Mouse (Mus musculus) adrenal gland, adult (tissue): ENCODE results near the gene Ccnt1.
"Not testable (repeated sequence)": the region's sequence is repeated elsewhere in the genome, so short reads cannot be mapped to it uniquely, and the experiment has no call there.

Source experiments
- DNase-seq, 2 experiments: peaks; one replicate each; pipeline ENCODE4 v3.0.0; 2022 to 2023; ENCODE audit warnings: low spot score in 1 of 2; ENCODE audit not compliant: inconsistent age in 2 of 2

Ccnt1 gene

DNA sequence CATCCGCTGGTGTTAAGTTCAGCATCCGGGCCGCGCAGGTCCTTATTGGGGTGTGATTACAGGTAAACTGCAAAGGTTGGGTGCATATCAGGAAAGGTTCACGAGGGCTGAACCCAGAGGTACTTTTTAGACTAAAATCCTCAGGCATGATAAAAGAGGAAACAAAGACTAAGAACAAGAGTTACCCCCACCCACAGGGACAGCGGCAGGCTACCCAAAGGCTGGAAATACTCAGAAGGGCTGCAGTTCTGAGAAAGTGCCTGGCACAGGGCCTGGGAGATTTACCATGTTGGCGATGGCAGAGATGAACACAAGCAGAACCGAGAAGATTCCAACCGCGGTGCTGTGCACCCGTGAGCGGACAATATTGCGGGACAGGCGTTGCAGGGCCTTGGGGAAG, 25.9 kb upstream of the Ccnt1 start:
- DNase-seq = no peak

DNA sequence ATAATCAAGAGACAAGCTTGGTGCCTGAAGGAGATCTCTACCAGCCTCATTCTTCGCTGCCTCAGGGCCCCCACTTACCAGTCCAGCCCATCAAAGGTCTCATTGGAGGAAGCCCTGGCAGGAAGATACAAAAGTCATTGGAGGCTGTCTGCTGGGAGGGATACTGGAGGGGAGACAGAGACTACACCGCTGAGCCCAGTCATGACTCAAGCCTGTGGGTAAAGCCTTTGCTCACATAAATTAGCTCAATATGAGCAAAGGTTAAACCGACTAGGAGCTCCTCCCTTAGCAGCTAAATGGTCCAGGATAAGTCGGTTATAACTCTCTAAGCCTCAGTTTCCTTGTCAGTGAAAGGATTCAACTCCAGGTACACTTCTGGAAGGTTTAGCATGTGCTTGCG, 24.3 kb upstream of the Ccnt1 start:
- DNase-seq = no peak

DNA sequence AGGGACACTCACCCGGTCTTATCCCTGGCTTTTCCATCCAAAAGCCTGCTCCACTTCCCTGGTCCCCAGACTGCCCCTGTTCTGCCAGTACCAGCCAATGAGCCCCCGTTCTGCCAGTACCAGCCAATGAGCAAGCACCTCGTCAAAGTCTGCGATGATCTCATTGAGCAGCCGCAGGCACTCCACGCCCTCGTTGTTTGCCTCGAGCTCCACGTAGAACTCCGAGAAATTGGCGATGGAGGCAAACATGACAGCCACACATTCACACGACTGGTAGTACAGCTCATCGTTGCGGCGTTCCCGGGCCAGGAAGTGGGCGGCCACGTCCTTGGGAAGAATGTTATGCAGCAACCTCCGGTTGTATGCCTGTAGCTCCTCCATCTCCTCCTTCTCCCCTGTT, 23.5 kb upstream of the Ccnt1 start:
- DNase-seq = no peak

DNA sequence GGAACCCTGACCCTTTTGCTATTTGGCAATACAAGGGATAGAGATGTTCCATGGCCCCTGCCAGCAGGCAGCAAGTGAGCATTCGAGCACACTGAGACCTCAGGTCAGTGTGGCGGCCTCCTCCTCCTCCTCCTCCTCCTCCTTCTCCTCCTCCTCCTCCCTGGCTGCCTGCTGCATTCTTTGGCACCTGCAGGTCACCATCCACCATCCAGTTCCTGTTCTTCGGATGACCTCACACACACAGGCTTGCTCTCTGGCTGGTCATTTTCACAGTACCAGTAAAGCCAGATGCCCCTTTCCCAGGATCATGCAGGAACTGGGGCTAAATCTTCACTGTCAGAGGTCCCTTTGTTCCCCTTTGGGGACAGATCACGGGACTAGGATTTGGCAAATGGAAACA, 20.7 kb upstream of the Ccnt1 start:
- DNase-seq = no peak

DNA sequence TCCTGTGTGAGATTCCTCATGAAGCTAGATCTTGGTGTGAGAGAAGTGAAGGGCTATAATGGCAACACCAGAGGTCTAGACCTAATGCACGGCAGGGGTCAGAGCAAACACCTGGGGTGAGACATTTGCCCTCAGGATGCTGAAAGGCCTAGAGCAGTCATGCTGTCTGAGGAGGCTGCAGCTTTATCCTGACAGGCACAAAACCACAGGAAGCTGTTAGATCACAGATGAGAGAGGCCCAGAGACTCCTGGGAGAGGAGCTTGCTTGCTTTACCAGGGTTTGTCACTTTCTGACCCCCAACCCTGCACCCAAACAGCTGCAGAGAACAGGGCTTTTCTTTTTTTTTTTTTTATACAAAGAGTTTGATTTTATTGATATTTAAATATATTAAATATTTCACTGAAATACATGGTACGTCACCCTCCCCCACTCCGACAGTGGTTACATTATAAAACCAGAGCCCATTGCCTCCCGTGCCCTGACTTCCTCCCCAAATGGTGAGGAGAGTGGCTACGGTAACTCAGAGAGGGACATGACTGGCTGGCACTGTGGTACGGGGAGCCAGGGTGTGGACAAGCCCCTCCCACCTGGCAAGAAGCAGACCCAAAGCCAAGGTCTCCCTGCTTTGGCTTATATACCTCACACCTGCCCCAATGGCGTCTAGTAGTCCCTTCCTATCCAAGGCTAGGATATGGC, 19.1 kb upstream of the Ccnt1 start:
- no peak for DNase-seq

DNA sequence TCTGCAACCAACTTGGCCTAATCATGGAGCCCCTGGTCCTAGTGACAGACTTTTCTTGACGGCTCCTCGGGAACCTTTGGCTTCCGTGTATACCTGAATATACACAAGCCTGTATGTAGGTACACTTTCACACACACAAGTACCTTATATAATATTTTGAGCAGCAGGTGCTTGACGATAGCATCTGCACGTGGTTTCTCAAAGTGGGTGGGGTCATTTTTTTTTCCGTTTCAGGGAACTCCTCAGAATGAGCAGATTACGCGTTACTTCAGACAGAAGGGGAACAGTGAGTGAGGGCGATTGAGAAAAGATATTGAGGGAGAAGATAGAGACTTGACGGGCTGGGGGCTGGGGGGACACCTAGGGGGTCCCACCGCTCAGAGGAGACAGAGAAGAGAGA, 17.0 kb upstream of the Ccnt1 start:
- DNase-seq = no peak

DNA sequence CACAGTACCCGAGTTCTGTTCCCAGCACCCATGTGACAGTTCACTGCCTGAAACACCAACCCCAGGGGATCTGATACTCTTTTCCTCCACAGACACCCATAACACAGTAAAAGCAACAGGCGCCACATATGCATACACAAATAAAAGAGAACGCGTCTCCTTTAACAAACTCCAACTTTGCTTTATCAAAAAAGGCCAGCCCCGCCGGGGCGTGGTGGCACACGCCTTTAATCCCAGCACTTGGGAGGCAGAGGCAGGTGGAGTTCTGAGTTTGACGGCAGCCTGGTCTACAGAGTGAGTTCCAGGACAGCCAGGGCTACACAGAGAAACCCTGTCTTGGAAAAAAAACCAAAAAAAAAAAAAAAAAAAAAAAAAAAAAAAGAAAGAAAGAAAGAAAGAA, 15.4 kb upstream of the Ccnt1 start:
- DNase-seq = not testable (repeated sequence)

DNA sequence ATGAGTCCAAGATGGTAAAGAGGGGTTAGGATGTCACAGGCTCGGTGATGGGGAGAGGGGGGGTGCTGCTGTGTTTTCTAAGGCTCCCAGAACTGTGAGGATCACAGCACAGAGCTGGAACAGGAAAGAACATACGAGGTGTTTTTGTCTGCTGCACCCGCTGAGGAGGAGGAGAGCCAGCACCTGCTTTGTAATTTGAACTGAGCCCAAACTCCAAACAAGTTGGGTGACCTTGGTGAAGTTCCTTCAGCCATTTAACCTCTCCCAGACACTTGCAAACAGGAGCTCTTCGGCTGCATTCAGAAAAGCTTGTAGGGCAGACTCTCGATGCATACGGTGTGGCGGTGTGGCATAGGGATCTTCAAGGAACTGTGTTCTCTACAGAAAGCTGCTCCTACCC, 14.7 kb upstream of the Ccnt1 start:
- DNase-seq = no peak

DNA sequence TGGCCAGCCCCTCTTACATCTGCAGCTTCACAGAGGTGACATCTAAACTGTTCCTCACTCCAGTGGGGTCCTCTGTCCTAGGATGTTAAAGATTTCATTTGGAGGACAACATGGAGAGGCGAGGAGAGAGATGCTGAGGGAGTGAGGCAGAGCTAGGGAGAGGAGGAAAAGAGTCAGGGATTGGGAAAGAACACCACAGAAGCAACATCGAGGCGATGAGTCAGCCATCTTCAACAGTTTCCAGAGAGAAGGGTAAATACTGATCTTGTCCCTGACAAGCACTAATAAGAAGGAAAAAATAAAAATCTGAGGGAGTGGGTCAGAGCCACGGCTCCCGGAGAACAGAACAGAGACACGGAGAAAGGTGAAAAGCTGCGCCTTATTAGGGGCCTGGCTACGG, 12.3 kb upstream of the Ccnt1 start:
- no peak for DNase-seq

DNA sequence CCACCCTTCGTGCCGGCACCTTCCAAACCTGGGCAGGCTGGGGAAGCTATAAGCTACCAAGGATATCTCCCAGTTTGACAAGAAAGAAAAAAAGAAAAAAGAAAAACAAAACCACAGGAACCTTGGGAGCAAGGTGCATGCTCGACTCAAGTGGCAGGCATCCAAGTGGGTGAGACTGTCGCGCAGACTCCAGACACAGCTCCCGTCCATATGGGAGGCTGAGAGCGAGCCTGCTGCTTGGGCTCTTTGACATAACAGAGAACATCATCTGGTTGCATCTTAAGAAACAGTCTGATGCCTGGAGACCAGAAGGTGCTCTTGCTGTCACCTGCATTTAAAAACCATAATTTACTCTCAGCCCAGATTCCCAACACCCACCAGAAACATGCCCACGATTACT, 11.7 kb upstream of the Ccnt1 start:
- no peak for DNase-seq

DNA sequence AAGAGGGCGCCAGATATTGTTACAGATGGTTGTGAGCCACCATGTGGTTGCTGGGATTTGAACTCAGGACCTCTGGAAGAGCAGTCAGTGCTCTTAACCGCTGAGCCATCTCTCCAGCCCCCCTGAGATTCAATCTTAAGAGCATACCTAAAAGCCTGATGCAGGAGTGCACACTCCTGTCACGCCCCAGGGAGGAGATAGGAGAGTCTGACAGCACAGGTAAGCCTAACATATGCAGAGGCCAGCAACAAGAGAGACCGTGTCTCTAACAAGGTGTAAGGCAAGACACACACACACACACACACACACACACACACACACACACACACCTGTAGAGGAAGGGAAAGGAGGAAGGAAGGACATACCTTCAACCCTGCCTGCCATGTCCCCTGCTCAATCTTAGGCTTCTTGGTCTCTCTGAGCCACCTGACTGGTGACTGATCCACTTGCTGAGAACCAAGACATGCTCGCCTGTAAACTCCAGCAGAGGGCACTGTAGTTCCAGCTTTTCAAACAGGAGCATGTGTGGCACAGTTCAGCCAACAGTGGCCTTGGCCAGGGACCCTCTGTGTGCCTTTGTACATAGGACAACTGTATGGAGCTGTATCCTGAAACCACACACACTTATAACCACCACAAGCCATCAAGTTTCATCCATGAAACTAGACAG, 9.2 kb upstream of the Ccnt1 start:
- DNase-seq = peak; percentile 76 to 90

DNA sequence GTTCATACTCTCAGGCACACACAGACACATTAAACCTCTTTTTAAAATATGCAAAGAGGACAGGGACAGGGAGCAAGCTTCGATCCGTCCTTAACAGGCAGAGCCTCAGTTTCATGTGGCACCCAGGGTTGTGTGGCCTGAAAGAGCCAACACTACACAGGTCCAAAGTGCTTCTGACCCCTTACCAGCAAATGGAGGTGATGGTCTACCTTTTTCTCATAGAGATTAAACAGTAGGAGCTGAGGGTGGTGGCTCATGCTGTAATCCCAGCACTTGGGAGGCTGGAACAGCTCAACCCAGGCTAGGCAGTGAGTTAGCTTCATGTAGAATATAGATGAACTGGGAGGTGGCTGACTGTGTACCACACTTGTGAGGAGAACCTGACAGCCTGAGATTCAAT, 8.6 kb upstream of the Ccnt1 start:
- DNase-seq = no peak

DNA sequence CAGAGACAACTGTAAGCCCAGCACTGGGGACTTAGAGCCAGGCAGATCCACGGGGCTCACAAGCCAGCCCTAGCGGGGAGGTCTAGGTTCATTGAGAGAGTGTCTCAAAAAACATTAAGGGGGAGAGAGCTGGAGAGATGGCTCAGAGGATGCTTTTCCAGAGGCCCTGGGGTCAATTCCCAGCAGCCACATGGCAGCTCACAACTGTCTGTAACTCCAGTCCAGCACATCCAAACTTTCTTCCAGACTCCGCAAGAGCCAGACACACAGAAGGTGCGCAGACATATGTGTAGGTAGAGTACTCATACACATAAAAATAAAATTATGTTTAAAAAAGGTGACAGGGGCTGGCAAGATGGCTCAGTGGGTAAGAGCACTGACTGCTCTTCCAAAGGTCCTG, 2.6 kb upstream of the Ccnt1 start:
- no peak for DNase-seq

DNA sequence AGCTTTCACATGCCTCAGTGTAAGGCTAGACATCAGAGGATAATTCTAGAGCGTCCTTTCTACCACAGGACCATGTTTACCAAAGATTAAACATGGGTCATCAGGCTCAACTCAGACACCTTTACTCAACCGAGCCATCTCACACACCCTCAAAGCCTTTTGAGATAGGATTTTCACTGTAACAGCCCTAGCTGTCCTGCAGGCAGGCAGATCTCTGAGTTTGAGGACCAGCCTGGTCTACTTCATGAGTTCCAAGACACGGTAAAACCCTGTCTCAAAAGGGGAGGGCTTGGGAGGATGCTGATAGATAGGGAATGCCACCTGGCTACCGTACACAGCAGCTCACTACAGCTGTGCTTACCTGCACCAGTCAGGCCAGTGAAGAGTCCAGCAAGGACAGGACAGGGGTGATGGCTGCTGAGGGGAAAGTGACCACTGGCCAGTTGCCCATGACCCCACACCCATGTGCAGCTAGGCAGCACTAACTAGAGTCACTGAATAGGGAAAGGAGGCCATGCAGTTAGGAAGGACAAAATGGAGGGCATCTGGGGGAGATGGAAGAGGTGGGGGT, 843 bp downstream of the Ccnt1 start:
- DNase-seq = no peak

DNA sequence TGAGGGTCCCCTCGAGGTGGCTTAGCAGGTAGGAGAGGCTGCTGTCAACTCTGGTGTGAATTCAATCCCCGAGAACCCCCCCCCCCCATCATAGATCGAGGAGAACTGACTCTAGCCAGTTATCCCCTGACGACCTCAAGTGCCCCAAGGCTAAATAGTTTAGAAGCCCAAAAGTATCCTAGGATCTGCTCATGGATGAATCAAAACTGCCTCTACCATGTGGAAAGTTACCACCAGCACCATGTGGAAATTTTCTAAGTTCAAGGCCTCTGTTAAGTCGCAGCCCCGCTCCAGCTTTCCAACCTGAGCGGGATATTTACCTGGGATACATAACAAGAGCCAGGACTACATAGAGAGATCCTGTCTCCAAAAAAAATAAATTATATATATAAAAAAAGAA, 1.5 kb downstream of the Ccnt1 start:
- DNase-seq = peak; percentile 33 to 78

DNA sequence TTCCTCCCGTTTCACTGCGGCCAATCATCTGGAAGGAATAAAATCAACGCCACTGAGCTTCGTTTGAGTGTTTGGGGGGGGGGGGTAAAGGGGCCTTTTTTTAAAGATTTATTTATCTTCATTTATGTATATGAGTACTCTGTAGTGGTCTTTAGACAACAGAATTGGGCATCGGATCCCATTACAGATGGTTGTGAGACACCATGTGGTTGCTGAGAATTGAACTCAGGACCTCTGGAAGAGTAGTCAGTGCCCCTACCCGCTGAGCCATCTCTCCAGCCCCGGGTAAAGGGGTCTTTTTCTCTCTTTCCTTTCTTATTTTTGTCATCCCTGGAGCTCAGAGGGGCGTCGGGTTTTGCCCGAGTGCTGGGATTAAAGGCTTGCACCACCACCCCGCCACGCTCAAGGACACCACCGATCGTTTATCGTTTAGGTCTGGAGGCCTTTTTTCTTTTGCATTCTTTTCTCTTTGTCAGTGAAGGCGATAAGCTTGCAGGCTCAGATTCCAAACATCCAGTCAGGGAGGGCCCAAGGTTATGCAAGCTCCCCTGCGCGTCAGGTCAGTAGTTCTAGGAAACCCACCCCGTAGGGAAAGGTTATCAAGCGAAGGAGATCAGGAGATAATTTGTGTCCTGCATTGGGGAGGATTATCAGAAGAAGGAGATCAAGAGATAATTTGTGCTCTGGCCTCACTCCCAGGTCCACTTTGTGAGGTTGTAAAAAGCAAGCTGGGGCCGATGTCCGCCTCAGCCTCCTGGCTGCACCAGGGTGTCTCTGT, 2.3 kb downstream of the Ccnt1 start:
- peak; percentile 59 to 88 for DNase-seq

DNA sequence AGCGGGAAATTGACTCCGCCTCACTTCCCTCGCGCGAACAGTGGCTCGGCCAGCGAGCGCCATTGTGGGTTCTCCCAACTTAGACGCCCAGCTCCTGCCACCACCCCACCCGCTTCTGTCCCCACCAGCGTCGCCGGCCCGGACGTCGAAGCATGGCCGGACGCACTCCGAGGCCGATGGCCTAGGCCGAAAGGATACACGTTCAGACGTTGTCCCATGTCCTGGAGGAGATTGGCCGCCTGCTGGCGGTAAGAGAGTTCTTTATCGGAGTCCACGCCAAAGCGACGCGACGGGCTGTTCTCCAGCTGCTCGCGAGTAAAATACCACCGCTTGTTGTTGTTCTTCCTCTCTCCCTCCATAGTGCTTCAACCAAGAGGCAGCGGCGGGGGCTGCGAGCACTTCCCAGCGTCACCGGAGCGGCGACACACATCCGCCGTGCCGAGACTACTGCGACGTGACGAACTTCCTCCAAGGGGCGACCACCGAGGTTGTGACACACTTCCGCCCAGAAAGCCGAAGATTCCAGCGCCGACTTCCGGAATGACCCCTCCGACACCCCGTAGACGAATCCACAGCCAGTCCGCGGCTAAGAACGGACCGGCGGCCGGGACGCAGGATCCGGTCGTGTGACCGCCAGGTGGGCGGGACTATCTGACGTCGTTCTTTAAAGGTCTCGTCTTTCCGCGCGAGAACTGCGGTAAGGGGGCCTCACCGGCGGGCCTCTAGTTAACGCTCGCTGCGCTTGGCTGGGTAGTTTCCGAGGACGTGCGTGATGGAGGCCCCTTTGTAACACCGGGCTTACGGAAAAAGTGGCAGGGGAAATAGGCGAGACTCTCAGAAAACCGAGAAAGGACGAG, 3.2 kb downstream of the Ccnt1 start:
- DNase-seq = peak; percentile 100

DNA sequence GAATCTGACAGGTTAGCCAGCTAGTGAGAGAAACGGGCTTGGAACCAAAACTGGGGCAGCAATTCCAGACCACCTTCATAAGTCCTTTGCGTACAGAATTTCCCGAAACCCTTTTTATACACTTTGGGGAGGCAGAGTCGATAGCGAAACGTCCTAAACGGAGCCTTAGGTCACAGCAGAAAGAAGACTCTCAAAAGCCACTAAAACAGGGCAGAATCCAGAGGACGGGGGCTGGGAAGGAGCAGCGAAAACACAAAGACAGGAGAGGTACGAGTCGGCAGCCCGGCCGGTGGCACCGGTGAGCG, 3.8 kb downstream of the Ccnt1 start:
- DNase-seq = no peak

DNA sequence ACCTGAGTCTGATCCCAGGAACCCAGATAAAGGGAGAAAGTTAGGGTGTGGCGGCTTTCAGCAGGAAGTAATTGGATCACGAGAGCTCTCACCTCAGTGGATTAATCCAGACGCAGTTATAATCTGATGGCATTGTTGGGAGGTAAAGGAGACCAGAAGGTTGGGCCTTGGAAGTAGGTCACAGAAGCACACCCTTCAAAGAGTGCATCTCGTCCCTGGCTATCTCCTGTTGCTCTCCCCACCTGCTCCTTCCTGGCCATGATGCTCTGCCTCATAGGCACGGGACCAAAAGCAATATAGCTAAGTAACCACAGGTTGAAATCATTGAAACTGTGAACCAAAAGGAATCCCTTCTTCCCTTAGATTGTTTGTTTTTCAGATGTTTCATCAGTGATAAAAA, 13.5 kb downstream of the Ccnt1 start:
- no peak for DNase-seq

DNA sequence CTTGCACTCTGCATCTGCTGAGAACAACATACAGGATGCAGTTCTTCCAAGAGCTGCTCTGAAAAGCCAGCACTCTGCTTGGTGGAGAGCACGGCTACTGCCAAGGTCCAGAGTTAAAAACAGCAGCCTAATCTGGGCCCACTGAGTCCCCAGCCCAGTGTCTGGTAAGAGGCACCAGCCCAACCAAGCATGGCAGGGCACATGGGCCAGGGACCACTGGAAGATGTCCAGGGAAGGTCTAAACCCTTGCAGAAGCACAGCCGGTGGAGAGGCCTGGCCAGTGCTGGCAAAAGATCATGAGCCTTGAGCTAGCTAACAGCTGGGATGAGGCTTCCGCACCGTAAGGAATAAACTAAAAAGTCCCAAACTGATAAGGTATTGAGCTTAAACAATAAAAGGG, 14.8 kb downstream of the Ccnt1 start:
- no peak for DNase-seq

DNA sequence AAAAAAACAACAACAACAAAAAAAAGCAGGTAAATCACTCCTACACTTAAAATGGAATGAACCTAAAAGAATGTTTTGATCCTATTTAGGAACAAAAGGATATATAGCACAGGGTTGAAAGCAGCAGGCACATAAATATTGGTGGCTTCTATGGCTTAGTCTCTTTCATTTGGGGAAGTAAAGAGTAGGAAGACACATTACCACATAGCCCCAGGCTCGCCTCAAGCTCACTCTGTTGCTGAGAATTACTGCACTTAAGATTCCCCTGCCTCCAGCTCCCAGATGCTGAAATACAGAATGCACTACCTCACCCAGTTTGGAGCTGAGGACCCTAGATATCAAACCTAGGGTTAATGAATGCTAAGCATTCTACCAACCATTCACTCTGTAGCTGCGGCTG, 18.0 kb downstream of the Ccnt1 start:
- no peak for DNase-seq
